Mouse (Mus musculus) liver, postnatal 0 days (tissue): ENCODE results near the gene Rbm4.

Experiments used
- CTCF ChIP-seq: sonication (generic); IDR thresholded peaks from 2 replicates; pipeline ENCODE4 v1.5.1; 2016; ENCODE audit warnings: antibody characterized with exemption, low read depth
- EP300 ChIP-seq: IDR thresholded peaks from 2 replicates; pipeline ENCODE4 v1.6.1; 2016; ENCODE audit warnings: antibody characterized with exemption, low read depth, mild to moderate bottlenecking

- TF ChIP-seq CTCF (no peak), EP300 (no peak)
Observed at GRCm38 (mm10) chr19:4748493-4748892, 45.2 kb downstream of the Rbm4 start.
